Mouse (Mus musculus) heart, embryonic 12.5 days (tissue): ENCODE measurements around the gene Cplx3. TPM values are rescaled to one million over a fixed set of nuclear protein-coding genes. Genes with fewer than 3 reads are reported as not detected.
A peak's percentile ranks its signal among the peaks of the same experiment; 100 is the strongest.

Experiments
- ATAC-seq: fragments of 200-750 bp; cut with Nextera tagmentation; 2 replicates; pipeline ENCODE4 v1.8.0; 2017; ENCODE audit warnings: moderate TSS enrichment, moderate library complexity; ENCODE audit not compliant: insufficient number of reproducible peaks, low FRiP score
- H3K27ac ChIP-seq: fragments of 300-500 bp; sonication (generic); 2 replicates; pipeline ENCODE4 v1.5.1; 2016; ENCODE audit warnings: mild to moderate bottlenecking, moderate library complexity; ENCODE audit not compliant: poor library complexity, severe bottlenecking
- H3K27me3 ChIP-seq: fragments of 300-500 bp; sonication (generic); replicated peaks from 2 replicates; pipeline ENCODE4 v1.6.1; 2016; ENCODE audit warnings: mild to moderate bottlenecking, moderate library complexity
- H3K36me3 ChIP-seq: fragments of 300-500 bp; sonication (generic); 2 replicates; pipeline ENCODE4 v1.6.1; 2016; ENCODE audit warnings: mild to moderate bottlenecking, moderate library complexity
- H3K4me1 ChIP-seq: fragments of 300-500 bp; sonication (generic); replicated peaks from 2 replicates; pipeline ENCODE4 v1.6.1; 2016; ENCODE audit warnings: mild to moderate bottlenecking
- H3K4me2 ChIP-seq: fragments of 300-500 bp; sonication (generic); 2 replicates; pipeline ENCODE4 v1.6.1; 2016; ENCODE audit warnings: mild to moderate bottlenecking, moderate library complexity
- H3K4me3 ChIP-seq: fragments of 300-500 bp; sonication (generic); 2 replicates; pipeline ENCODE4 v1.5.1; 2016; ENCODE audit warnings: mild to moderate bottlenecking
- H3K9ac ChIP-seq: fragments of 300-500 bp; sonication (generic); 2 replicates; pipeline ENCODE4 v1.6.1; 2016; ENCODE audit warnings: mild to moderate bottlenecking, moderate library complexity
- H3K9me3 ChIP-seq: fragments of 300-500 bp; sonication (generic); replicated peaks from 2 replicates; pipeline ENCODE4 v1.6.1; 2016; ENCODE audit warnings: mild to moderate bottlenecking, moderate library complexity
- WGBS: fragments of 180-500 bp; shearing (Covaris S2); methylation state at CpG from one replicate; pipeline ENCODE4 v1.1.7; 2016; 5-methylcytosine and 5-hydroxymethylcytosine counted together
- polyA plus RNA-seq: library from polyadenylated mRNA; unstranded; fragments of >200 nt; fragmentation: Nextera tagmentation; extraction: Ambion mirVana; gene quantifications from 2 replicates; pipeline ENCODE4 v1.2.1, GENCODE M21; 2016

Cplx3 gene
- polyA plus RNA-seq, 1 experiment from 2014 or later = not detected

DNA sequence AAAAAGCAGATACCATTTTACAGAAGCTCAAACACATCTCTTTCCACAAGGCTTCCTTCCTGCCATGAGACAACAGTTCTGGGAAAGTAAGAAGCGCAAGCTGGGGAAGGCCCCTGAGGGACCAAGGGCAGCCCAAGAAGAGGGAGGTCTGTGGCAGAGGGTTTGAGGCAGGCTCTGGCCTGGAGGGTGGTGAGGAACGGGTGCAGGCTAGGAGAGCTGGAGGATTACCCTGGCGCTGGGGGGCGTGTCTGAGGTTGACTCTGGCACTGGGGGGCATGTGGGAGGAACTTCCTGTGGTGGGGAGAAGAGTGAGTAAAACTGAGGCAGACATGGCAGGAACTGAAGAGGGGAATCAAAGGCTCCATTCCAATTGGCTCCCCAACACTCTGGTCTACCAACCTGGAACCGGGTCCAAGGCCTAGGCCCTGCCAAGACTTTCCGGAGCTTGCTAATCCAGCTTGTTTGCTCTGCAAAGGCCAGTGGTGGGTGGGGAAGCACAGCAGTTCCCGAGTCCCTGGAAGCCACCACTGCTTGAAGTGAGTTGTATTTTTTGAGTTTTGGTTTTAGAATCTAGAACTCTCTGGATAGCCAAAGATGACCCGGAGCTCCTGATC is 11.6 kb upstream of the Cplx3 start:
- no peak overlapping the region for H3K9ac ChIP-seq
- no peaks in the 10 kb centered on the region for H3K4me1 ChIP-seq
- no peak overlapping the region for H3K4me3 ChIP-seq
- 74% methylated on average over 8 of the region's 8 CpGs for WGBS
- H3K9me3 ChIP-seq = no peaks in the 10 kb centered on the region
- peaks cover 10% of the 10 kb centered on the region; the same call in 1 of the 2 replicates for H3K27me3 ChIP-seq
- H3K36me3 ChIP-seq = no peaks in the 10 kb centered on the region
- H3K4me2 ChIP-seq = no peak overlapping the region
- H3K27ac ChIP-seq = no peak overlapping the region
- ATAC-seq = no peak

GRCm38 (mm10) chr9:57614786-57615185 is 8.7 kb upstream of the Cplx3 start:
- no peak for ATAC-seq

DNA sequence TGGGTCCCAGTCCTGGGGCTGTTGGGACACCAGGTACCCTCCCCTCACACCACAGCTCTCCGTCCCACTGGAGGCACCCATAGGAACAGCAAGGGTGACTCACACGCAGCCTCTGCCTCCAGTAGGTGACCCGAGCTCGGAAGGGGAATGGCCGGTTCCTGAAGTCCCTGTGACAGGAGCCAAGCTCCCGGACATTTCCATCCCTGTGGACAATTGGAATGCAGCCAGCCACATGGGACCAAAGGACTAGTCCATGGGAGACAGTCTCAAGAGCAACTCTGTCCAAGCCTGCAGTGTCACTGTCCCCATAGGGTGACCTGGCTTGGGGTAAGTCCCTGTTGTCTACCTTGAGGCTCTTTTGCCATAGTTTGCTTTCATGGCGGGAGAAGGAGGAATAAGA is 7.9 kb upstream of the Cplx3 start:
- Histone ChIP-seq H3K4me2 (no peak overlapping the region), H3K9ac (no peak overlapping the region), H3K27me3 (peaks cover 22% of the 10 kb centered on the region), H3K4me1 (0 out of 2 replicates have a peak, but pooled peaks cover 2% of the 10 kb centered on the region), H3K27ac (no peak overlapping the region), H3K4me3 (no peak overlapping the region), H3K9me3 (no peaks in the 10 kb centered on the region), H3K36me3 (no peaks in the 10 kb centered on the region)
- 0 out of 2 replicates have a peak, but pooled peaks have one; percentile 13 for ATAC-seq
- 73% methylated on average over 7 of the region's 7 CpGs for WGBS

More at GRCm38 (mm10) chr9:57614786-57615185, 8.7 kb upstream of the Cplx3 start:
- Histone ChIP-seq H3K36me3 (no peaks in the 10 kb centered on the region), H3K4me3 (no peak overlapping the region), H3K27ac (no peak overlapping the region), H3K9me3 (no peaks in the 10 kb centered on the region), H3K27me3 (peaks cover 19% of the 10 kb centered on the region), H3K9ac (no peak overlapping the region), H3K4me1 (0 out of 2 replicates have a peak, but pooled peaks cover 2% of the 10 kb centered on the region), H3K4me2 (no peak overlapping the region)
- WGBS = 77% methylated on average over 4 of the region's 4 CpGs

- H3K4me2 ChIP-seq = no peak overlapping the region
- no peak for ATAC-seq
- H3K4me1 ChIP-seq = 0 out of 2 replicates have a peak, but pooled peaks cover 2% of the 10 kb centered on the region
- no peaks in the 10 kb centered on the region for H3K9me3 ChIP-seq
- H3K27ac ChIP-seq = no peak overlapping the region
- H3K9ac ChIP-seq = no peak overlapping the region
- H3K27me3 ChIP-seq = peaks cover 29% of the 10 kb centered on the region
- H3K4me3 ChIP-seq = no peak overlapping the region
- WGBS = 68% methylated on average over 7 of the region's 7 CpGs
- H3K36me3 ChIP-seq = no peaks in the 10 kb centered on the region
These were observed 6.5 kb upstream of the Cplx3 start for GRCm38 (mm10) chr9:57612587-57612986.

- Histone ChIP-seq H3K27ac (no peak overlapping the region), H3K36me3 (no peaks in the 10 kb centered on the region), H3K4me3 (no peak overlapping the region), H3K9me3 (no peaks in the 10 kb centered on the region), H3K27me3 (peaks cover 45% of the 10 kb centered on the region), H3K9ac (no peak overlapping the region), H3K4me1 (peaks cover 9% of the 10 kb centered on the region), H3K4me2 (no peak overlapping the region)
- no peak for ATAC-seq
- WGBS = 50% methylated on average over 3 of the region's 3 CpGs
These were observed 4.3 kb upstream of the Cplx3 start for GRCm38 (mm10) chr9:57610359-57610826.

DNA sequence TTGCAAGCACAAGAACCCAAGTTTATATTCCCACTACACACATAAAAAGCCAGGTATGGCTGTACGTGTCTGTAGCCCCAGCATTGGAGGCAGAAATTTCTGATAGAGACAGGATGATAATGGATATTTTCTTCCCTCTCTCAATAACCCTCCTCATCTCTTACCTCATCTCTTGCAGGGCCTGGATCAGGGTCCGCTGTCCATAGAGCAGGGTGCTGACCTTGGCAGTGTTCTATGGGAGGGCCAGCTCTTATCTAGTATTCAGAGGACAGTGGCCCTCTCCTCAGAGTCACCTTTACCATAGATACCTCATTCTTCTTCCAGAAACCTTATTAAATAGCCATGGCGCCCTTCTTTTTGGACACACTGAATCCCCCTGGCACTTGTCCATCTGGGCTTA is 3.7 kb upstream of the Cplx3 start:
- H3K4me1 ChIP-seq = peaks cover 9% of the 10 kb centered on the region
- 47% methylated on average over 3 of the region's 3 CpGs for WGBS
- no peak overlapping the region for H3K27ac ChIP-seq
- H3K4me2 ChIP-seq = no peak overlapping the region
- ATAC-seq = no peak
- no peaks in the 10 kb centered on the region for H3K36me3 ChIP-seq
- no peak overlapping the region for H3K4me3 ChIP-seq
- H3K9me3 ChIP-seq = no peaks in the 10 kb centered on the region
- H3K9ac ChIP-seq = no peak overlapping the region
- peaks cover 49% of the 10 kb centered on the region for H3K27me3 ChIP-seq

- Histone ChIP-seq H3K9ac (no peak overlapping the region), H3K4me1 (peaks cover 27% of the 10 kb centered on the region), H3K27me3 (peaks cover 53% of the 10 kb centered on the region), H3K9me3 (no peaks in the 10 kb centered on the region), H3K4me2 (no peak overlapping the region), H3K4me3 (no peak overlapping the region), H3K36me3 (no peaks in the 10 kb centered on the region), H3K27ac (no peak overlapping the region)
- 20% methylated on average over 9 of the region's 9 CpGs for WGBS
- ATAC-seq = no peak
These were observed 578 bp downstream of the Cplx3 start for GRCm38 (mm10) chr9:57605503-57605902.

DNA sequence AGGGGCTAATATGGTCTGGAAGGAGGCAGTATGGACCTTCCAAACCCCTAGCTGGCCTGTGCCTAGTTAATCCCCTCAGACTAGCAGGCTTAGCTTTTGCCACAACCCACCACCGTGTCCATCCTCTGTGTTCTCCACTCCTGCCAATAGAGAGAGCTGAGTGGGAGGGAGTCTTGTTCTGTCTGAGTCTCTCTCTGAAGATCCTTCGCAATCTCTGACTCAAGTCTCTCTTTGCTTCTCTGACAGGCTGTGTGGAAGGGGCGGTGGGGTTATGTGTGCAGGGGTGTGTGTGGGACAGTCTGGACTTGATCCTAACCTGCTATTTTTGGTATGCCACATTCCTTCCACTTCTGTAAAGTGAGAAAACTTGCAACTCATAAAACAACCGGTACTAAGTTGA is 1.2 kb downstream of the Cplx3 start:
- Histone ChIP-seq H3K36me3 (no peaks in the 10 kb centered on the region), H3K9ac (no peak overlapping the region), H3K27me3 (peaks cover 47% of the 10 kb centered on the region), H3K4me3 (no peak overlapping the region), H3K9me3 (no peaks in the 10 kb centered on the region), H3K4me2 (no peak overlapping the region), H3K27ac (no peak overlapping the region), H3K4me1 (peaks cover 33% of the 10 kb centered on the region)
- ATAC-seq = no peak
- 67% methylated on average over 4 of the region's 4 CpGs for WGBS

DNA sequence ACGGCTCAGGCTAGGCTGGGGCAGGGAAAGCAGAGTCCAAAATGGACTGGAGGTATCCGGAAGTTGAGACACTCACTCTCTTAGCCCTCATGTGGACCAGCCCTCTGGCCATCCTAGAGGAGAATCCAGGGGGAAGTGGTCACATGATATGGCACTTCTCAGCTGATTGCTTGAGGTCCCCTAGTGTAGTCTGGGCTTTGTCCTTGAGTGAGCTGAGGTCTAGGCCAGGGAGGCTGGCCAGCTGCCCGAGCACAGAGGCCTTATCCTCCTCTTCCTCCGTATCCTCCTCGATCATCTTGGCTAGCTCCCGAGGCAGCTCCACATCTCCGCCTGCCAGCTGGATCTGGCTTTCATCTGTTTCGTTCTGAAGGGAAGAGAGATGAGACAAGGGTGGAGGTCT is 4.0 kb downstream of the Cplx3 start:
- Histone ChIP-seq H3K27me3 (peaks cover 32% of the 10 kb centered on the region), H3K9ac (no peak overlapping the region), H3K27ac (no peak overlapping the region), H3K4me3 (no peak overlapping the region), H3K4me1 (peaks cover 59% of the 10 kb centered on the region), H3K9me3 (no peaks in the 10 kb centered on the region), H3K4me2 (no peak overlapping the region), H3K36me3 (no peaks in the 10 kb centered on the region)
- 16% methylated on average over 8 of the region's 8 CpGs for WGBS
- no peak for ATAC-seq

DNA sequence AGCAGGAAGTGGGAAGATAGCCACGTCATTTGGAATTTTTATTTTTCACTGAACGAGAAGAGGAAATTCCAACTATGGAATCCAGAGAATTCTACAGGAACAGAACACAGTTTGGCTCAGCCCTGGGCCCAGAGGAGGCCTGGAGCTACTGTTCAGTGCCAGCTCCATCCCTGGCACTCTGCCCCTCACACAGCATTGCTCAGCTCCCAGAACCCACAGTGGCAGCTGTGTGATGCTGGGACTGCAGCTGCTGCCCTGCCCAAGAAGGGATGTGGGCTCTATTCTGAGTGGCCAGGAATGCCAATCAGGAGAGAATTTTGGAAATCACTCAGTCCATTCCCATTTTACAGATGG is 4.8 kb downstream of the Cplx3 start:
- H3K4me1 ChIP-seq = peaks cover 57% of the 10 kb centered on the region
- H3K4me2 ChIP-seq = no peak overlapping the region
- H3K27me3 ChIP-seq = peaks cover 24% of the 10 kb centered on the region
- ATAC-seq = no peak
- WGBS = 11% methylated on average over 2 of the region's 2 CpGs
- no peak overlapping the region for H3K4me3 ChIP-seq
- no peak overlapping the region for H3K9ac ChIP-seq
- no peaks in the 10 kb centered on the region for H3K9me3 ChIP-seq
- 0 out of 2 replicates have a peak, but pooled peaks cover under 1% of the 10 kb centered on the region for H3K36me3 ChIP-seq
- no peak overlapping the region for H3K27ac ChIP-seq

- peak; percentile 65 for ATAC-seq
- peaks cover 19% of the 10 kb centered on the region for H3K27me3 ChIP-seq
- H3K4me3 ChIP-seq = no peak overlapping the region
- H3K36me3 ChIP-seq = 0 out of 2 replicates have a peak, but pooled peaks cover 3% of the 10 kb centered on the region
- H3K4me2 ChIP-seq = 0 out of 2 replicates have a peak overlapping the region, but pooled peaks have one; percentile 3
- no peak overlapping the region for H3K27ac ChIP-seq
- no peak overlapping the region for H3K9ac ChIP-seq
- no peaks in the 10 kb centered on the region for H3K9me3 ChIP-seq
- peaks cover 52% of the 10 kb centered on the region for H3K4me1 ChIP-seq
- WGBS = 1% methylated on average over 3 of the region's 3 CpGs
These were observed 5.3 kb downstream of the Cplx3 start for GRCm38 (mm10) chr9:57600620-57601352.
